Mouse (Mus musculus) liver, embryonic 14 days (tissue): ENCODE data around the gene Akr1b8. TPM values are rescaled to one million over a fixed set of nuclear protein-coding genes. Genes with fewer than 3 reads are reported as not detected.

Experiments
- polyA plus RNA-seq: library from polyadenylated mRNA; depleted of rRNA; stranded (reverse); fragments of >200 nt; gene quantifications from 2 replicates; pipeline ENCODE4 v1.2.3, GENCODE M21; 2012; rRNA removed

The Akr1b8 gene
- 3.6 and 4.6 TPM in 2 replicates for polyA plus RNA-seq

GRCm38 (mm10) chr6:34353658-34354353 is at the start of gene Akr1b8:
Gene Akr1b8, plus strand, starts transcription at chr6:34354119.

GRCm38 (mm10) chr6:34316854-34317771 is 36.8 kb upstream of the Akr1b8 start, which contains the start of gene Akr1b3:
Gene Akr1b3, minus strand, starts transcription at chr6:34317478.

GRCm38 (mm10) chr6:34384110-34384661 is 30.3 kb downstream of the Akr1b8 start, which contains the start of gene Akr1b10:
Gene Akr1b10, plus strand, starts transcription at chr6:34384218.

GRCm38 (mm10) chr6:34412023-34412422 is 58.1 kb downstream of the Akr1b8 start, which contains the start of gene Akr1b7:
Gene Akr1b7, plus strand, starts transcription at chr6:34412334.

Other genes starting within 250 kb of the Akr1b8 start
- 7.2 and 9.2 TPM in 2 replicates for gene Slc35b4, start 177.0 kb upstream of the Akr1b8 start, polyA plus RNA-seq
- 31.3 and 35.1 TPM in 2 replicates for gene Akr1b3, start 36.6 kb upstream of the Akr1b8 start, polyA plus RNA-seq
- gene Akr1b10, start 30.1 kb downstream of the Akr1b8 start, polyA plus RNA-seq = 4.6 and 5.3 TPM in 2 replicates
- 2.6 and 2.7 TPM in 2 replicates for gene Akr1b7, start 58.2 kb downstream of the Akr1b8 start, polyA plus RNA-seq
- 125 and 151 TPM in 2 replicates for gene Bpgm, start 122.1 kb downstream of the Akr1b8 start, polyA plus RNA-seq
- gene Cald1, start 244.4 kb downstream of the Akr1b8 start, polyA plus RNA-seq = 28.9 and 29.8 TPM in 2 replicates